Mouse (Mus musculus) ovary, adult 10 weeks (tissue): ENCODE measurements around the gene Cldn17. TPM values are rescaled to one million over a fixed set of nuclear protein-coding genes. Genes with fewer than 3 reads are reported as not detected.

Source experiments
- polyA plus RNA-seq: library from polyadenylated mRNA; stranded (reverse); fragments of 350-450 nt; fragmentation: Illumina TruSeq; extraction: RNeasy Lipid Tissue Mini Kit (QIAGEN cat#74804); gene quantifications from one replicate; pipeline ENCODE4 v1.2.3, GENCODE M21; 2014

The Cldn17 gene
- polyA plus RNA-seq, result not detected

GRCm38 (mm10) chr16:88506878-88507277 is at the start of gene Cldn17:
Gene Cldn17 (minus strand): TSS chr16:88506978.

Other genes with a start within 250 kb of the Cldn17 start
- 0.20 TPM for gene Grik1, start 216.7 kb downstream of the Cldn17 start, polyA plus RNA-seq
- gene Cldn8, start 56.2 kb upstream of the Cldn17 start, polyA plus RNA-seq, result 4.5 TPM
- gene Krtap24-1, start 105.3 kb upstream of the Cldn17 start, polyA plus RNA-seq, result not detected
- gene 2310079G19Rik, start 120.7 kb upstream of the Cldn17 start, polyA plus RNA-seq, result not detected
- gene Krtap26-1, start 140.8 kb upstream of the Cldn17 start, polyA plus RNA-seq, result not detected
- gene Krtap27-1, start 164.7 kb upstream of the Cldn17 start, polyA plus RNA-seq, result not detected
- not detected for gene 2310061N02Rik, start 201.0 kb upstream of the Cldn17 start, polyA plus RNA-seq
- not detected for gene Krtap13-1, start 221.9 kb upstream of the Cldn17 start, polyA plus RNA-seq
- gene Krtap13, start 244.7 kb upstream of the Cldn17 start, polyA plus RNA-seq, result not detected